Mouse (Mus musculus) MEL (cell line): ENCODE measurements at regions not wholly inside any gene's neighbourhood (a gene's known extent, or its start where the extent isn't known, plus 50 kb on each side); places are given as distances from the start of the nearest gene placed in this dataset.

Experiments
- CHD2 ChIP-seq: IDR thresholded peaks from 2 replicates; pipeline ENCODE4 v1.6.1; 2011; ENCODE audit warnings: low read length, improper control_type of control experiment
- MXI1 ChIP-seq: IDR thresholded peaks from 2 replicates; pipeline ENCODE4 v1.6.1; 2011; ENCODE audit warnings: mild to moderate bottlenecking, low read depth, low read length, improper control_type of control experiment
- POLR2AphosphoS5 ChIP-seq: IDR thresholded peaks from 2 replicates; pipeline ENCODE4 v1.6.1; 2012; ENCODE audit warnings: low read depth, borderline replicate concordance, mild to moderate bottlenecking, inconsistent platforms, low read length, moderate library complexity, mixed read lengths
- TBP ChIP-seq: IDR thresholded peaks from 2 replicates; pipeline ENCODE4 v1.8.0; 2011; ENCODE audit warnings: low read depth, low read length, improper control_type of control experiment
- ZMIZ1 ChIP-seq: IDR thresholded peaks from 2 replicates; pipeline ENCODE4 v1.6.1; 2012; ENCODE audit warnings: low read depth, mild to moderate bottlenecking, inconsistent platforms, low read length, improper control_type of control experiment, moderate library complexity

DNA sequence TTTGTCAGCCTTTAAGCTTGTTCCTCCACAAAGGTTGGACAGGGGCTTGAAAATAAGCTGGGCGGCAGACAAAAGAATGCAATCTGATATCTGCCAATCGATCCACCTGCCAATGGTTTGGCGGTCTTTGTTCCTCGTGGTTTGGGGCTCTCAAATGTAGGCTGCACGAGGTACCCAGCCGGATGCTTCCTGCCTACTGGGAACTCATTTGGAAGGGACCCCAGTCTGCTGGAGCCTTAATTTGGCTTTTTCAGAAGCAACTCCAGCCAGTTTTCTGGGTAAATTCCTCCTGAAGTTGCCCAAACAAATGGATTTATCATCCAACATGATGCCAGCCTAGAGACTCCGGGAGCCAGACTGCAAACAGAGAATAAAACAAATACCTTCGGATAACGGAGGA is 228.1 kb upstream of the Irx3 start:
- no peak for TF ChIP-seq CHD2
- TF ChIP-seq MXI1 = no peak
- no peak for TF ChIP-seq POLR2AphosphoS5
- no peak for TF ChIP-seq TBP
- TF ChIP-seq ZMIZ1 = no peak
